Mouse (Mus musculus) small intestine, adult 2 months (tissue): ENCODE measurements around the gene Adam17.

ENCODE experiments used
- CTCF ChIP-seq: fragments of 200-500 bp; IDR thresholded peaks from 2 replicates; pipeline ENCODE4 v1.5.1; 2012; ENCODE audit warnings: low read depth, mild to moderate bottlenecking, control low read depth, inconsistent platforms, low read length, moderate library complexity, mixed read lengths; ENCODE audit not compliant: insufficient replicate concordance, insufficient read length; ENCODE audit errors: extremely low read depth
- POLR2A ChIP-seq: fragments of 200-500 bp; IDR thresholded peaks from 2 replicates; pipeline ENCODE4 v1.6.1; 2012; ENCODE audit warnings: low read depth, mild to moderate bottlenecking, control low read depth, inconsistent platforms, low read length, moderate library complexity

GRCm38 (mm10) chr12:21368376-21369086, 4.9 kb downstream of the Adam17 start:
- TF ChIP-seq CTCF, result no peak
- TF ChIP-seq POLR2A, result no peak
